Mouse (Mus musculus) small intestine, adult 2 months (tissue): ENCODE measurements at regions not wholly inside any gene's neighbourhood (a gene's known extent, or its start where the extent isn't known, plus 50 kb on each side); places are given as distances from the start of the nearest gene placed in this dataset.

Source experiments
- H3K27ac ChIP-seq: fragments of 200-500 bp; 2 replicates; pipeline ENCODE4 v1.5.1; 2012; ENCODE audit warnings: low read depth, low read length, control low read depth, inconsistent platforms; ENCODE audit not compliant: insufficient read depth
- H3K27me3 ChIP-seq: fragments of 200-500 bp; 2 replicates; pipeline ENCODE4 v1.6.1; 2012; ENCODE audit warnings: mild to moderate bottlenecking, moderate library complexity, low read length, inconsistent platforms; ENCODE audit not compliant: control insufficient read depth, insufficient read depth
- H3K36me3 ChIP-seq: fragments of 200-500 bp; 2 replicates; pipeline ENCODE4 v1.6.1; 2012; ENCODE audit warnings: mild to moderate bottlenecking, low read length, control low read depth, inconsistent platforms; ENCODE audit not compliant: control insufficient read depth, insufficient read depth
- H3K4me1 ChIP-seq: fragments of 200-500 bp; 2 replicates; pipeline ENCODE4 v1.6.1; 2012; ENCODE audit warnings: low read length, inconsistent platforms, mixed read lengths; ENCODE audit not compliant: control insufficient read depth, insufficient read depth, insufficient read length
- H3K4me3 ChIP-seq: fragments of 200-500 bp; 2 replicates; pipeline ENCODE4 v1.5.1; 2012; ENCODE audit warnings: low read depth, mild to moderate bottlenecking, control low read depth, inconsistent platforms, low read length, moderate library complexity
- CTCF ChIP-seq: fragments of 200-500 bp; IDR thresholded peaks from 2 replicates; pipeline ENCODE4 v1.5.1; 2012; ENCODE audit warnings: low read depth, mild to moderate bottlenecking, control low read depth, inconsistent platforms, low read length, moderate library complexity, mixed read lengths; ENCODE audit not compliant: insufficient replicate concordance, insufficient read length; ENCODE audit errors: extremely low read depth
- POLR2A ChIP-seq: fragments of 200-500 bp; IDR thresholded peaks from 2 replicates; pipeline ENCODE4 v1.6.1; 2012; ENCODE audit warnings: low read depth, mild to moderate bottlenecking, control low read depth, inconsistent platforms, low read length, moderate library complexity
- WGBS: fragments of 180-500 bp; shearing (Covaris S2); methylation state at CpG from one replicate; pipeline ENCODE4 v1.1.7; 2018; 5-methylcytosine and 5-hydroxymethylcytosine counted together

GRCm38 (mm10) chr10:17592387-17592786, 130.6 kb upstream of the Cited2 start:
- no peak overlapping the region for H3K4me3 ChIP-seq
- H3K27ac ChIP-seq, result no peak overlapping the region
- no peaks in the 10 kb centered on the region for H3K36me3 ChIP-seq
- 89% methylated on average over 4 of the region's 4 CpGs for WGBS
- no peaks in the 10 kb centered on the region for H3K4me1 ChIP-seq
- no peaks in the 10 kb centered on the region for H3K27me3 ChIP-seq
- TF ChIP-seq CTCF (no peak), POLR2A (no peak)

GRCm38 (mm10) chr10:17596126-17596525, 126.9 kb upstream of the Cited2 start:
- no peak overlapping the region for H3K27ac ChIP-seq
- no peak overlapping the region for H3K4me3 ChIP-seq
- TF ChIP-seq CTCF, result no peak
- no peak for TF ChIP-seq POLR2A
- WGBS, result 93% methylated on average over 1 of the region's 1 CpGs
- H3K4me1 ChIP-seq, result peaks cover under 1% of the 10 kb centered on the region; the same call in 1 of the 2 replicates
- no peaks in the 10 kb centered on the region for H3K36me3 ChIP-seq
- no peaks in the 10 kb centered on the region for H3K27me3 ChIP-seq

GRCm38 (mm10) chr10:17596743-17597142, 126.3 kb upstream of the Cited2 start:
- Histone ChIP-seq H3K4me3 (no peak overlapping the region), H3K27me3 (no peaks in the 10 kb centered on the region), H3K36me3 (no peaks in the 10 kb centered on the region), H3K4me1 (peaks cover 3% of the 10 kb centered on the region; the same call in 1 of the 2 replicates), H3K27ac (no peak overlapping the region)
- WGBS, result 85% methylated on average over 1 of the region's 1 CpGs
- TF ChIP-seq CTCF (no peak), POLR2A (no peak)

- 85% methylated on average over 10 of the region's 10 CpGs for WGBS
- TF ChIP-seq POLR2A, result no peak
- no peak for TF ChIP-seq CTCF
- no peak overlapping the region for H3K27ac ChIP-seq
Measured at GRCm38 (mm10) chr10:17599246-17599645, 123.8 kb upstream of the Cited2 start.

GRCm38 (mm10) chr10:17599831-17600761, 122.9 kb upstream of the Cited2 start:
- no peaks in the 10 kb centered on the region for H3K36me3 ChIP-seq
- H3K4me3 ChIP-seq, result no peak overlapping the region
- H3K27me3 ChIP-seq, result no peaks in the 10 kb centered on the region
- no peak overlapping the region for H3K27ac ChIP-seq
- 28% methylated on average over 6 of the region's 6 CpGs for WGBS
- TF ChIP-seq CTCF (no peak), POLR2A (no peak)
- H3K4me1 ChIP-seq, result peaks cover 5% of the 10 kb centered on the region; the same call in 1 of the 2 replicates

More at GRCm38 (mm10) chr10:17599246-17599645, 123.8 kb upstream of the Cited2 start:
- no peak overlapping the region for H3K4me3 ChIP-seq
- H3K27me3 ChIP-seq, result no peaks in the 10 kb centered on the region
- H3K4me1 ChIP-seq, result peaks cover 5% of the 10 kb centered on the region; the same call in 1 of the 2 replicates
- H3K36me3 ChIP-seq, result no peaks in the 10 kb centered on the region

GRCm38 (mm10) chr10:17600762-17601108, 122.3 kb upstream of the Cited2 start:
- H3K4me3 ChIP-seq, result no peak overlapping the region
- 34% methylated on average over 3 of the region's 3 CpGs for WGBS
- peaks cover 5% of the 10 kb centered on the region; the same call in 1 of the 2 replicates for H3K4me1 ChIP-seq
- TF ChIP-seq CTCF (no peak), POLR2A (no peak)
- no peaks in the 10 kb centered on the region for H3K27me3 ChIP-seq
- H3K27ac ChIP-seq, result no peak overlapping the region
- no peaks in the 10 kb centered on the region for H3K36me3 ChIP-seq

GRCm38 (mm10) chr10:17602446-17602845, 120.6 kb upstream of the Cited2 start:
- no peaks in the 10 kb centered on the region for H3K36me3 ChIP-seq
- H3K27ac ChIP-seq, result no peak overlapping the region
- WGBS, result 35% methylated on average over 2 of the region's 2 CpGs
- no peak overlapping the region for H3K4me3 ChIP-seq
- H3K4me1 ChIP-seq, result peaks cover 5% of the 10 kb centered on the region; the same call in 1 of the 2 replicates
- H3K27me3 ChIP-seq, result no peaks in the 10 kb centered on the region
- TF ChIP-seq CTCF (no peak), POLR2A (no peak)

- Histone ChIP-seq H3K36me3 (no peaks in the 10 kb centered on the region), H3K4me3 (no peak overlapping the region), H3K27ac (no peak overlapping the region), H3K27me3 (no peaks in the 10 kb centered on the region), H3K4me1 (no peaks in the 10 kb centered on the region)
- WGBS, result 72% methylated on average over 7 of the region's 7 CpGs
- no peak for TF ChIP-seq CTCF
- no peak for TF ChIP-seq POLR2A
Measured at GRCm38 (mm10) chr10:17608220-17608619, 114.8 kb upstream of the Cited2 start.
